9 mouse cellular contexts compared by ENCODE assay signal in genomic region chr6:129236652-129237342, GRCm38 (mm10). TPM values are rescaled to one million over a fixed set of nuclear protein-coding genes. Genes with fewer than 3 reads are reported as not detected.
DNase-seq lines count a peak whose midpoint lies in the region; ATAC-seq and TF ChIP-seq lines count a peak whose summit lies in the region.
"Had no signal": no experiment of that assay in that cellular context is flagged by ENCODE, and none has a peak within 500 bp of the region (broad histone marks: within the 10 kb centered on the region; RNA-seq: fewer than 3 reads in every experiment).

No protein-coding gene starts in this region.

- H3K4me1 ChIP-seq in lung, embryonic 14.5 days (ENCODE audit: insufficient read depth) = no peaks in the 10 kb centered on the region
- peaks cover 30% of the 10 kb centered on the region for H3K4me1 ChIP-seq in thymus, adult 2 months (replicated peaks; ENCODE audit: control insufficient read depth, insufficient read depth, low read length)

- H3K36me3 ChIP-seq in lung, embryonic 14.5 days (ENCODE audit: insufficient read depth) = no peaks in the 10 kb centered on the region
- H3K36me3 ChIP-seq in thymus, adult 2 months (ENCODE audit: control insufficient read depth, insufficient read depth, low read length) = 0 out of 2 replicates have a peak, but pooled peaks cover 4% of the 10 kb centered on the region

- no peak for ATAC-seq in lung, embryonic 14.5 days (ENCODE audit: insufficient read depth)

- H3K27ac ChIP-seq in lung, embryonic 14.5 days (ENCODE audit: low read depth) = 0 out of 2 replicates have a peak overlapping the region, but pooled peaks have one; percentile 82
- H3K27ac ChIP-seq in thymus, adult 2 months (ENCODE audit: control insufficient read depth, insufficient read depth, low read length) = peak overlapping the region; percentile 99

- no peak for TF ChIP-seq POLR2A in thymus, adult 2 months (IDR thresholded peaks at IDR 0.05; ENCODE audit: control insufficient read depth, extremely low read depth, insufficient read depth, low read length, poor library complexity)

- no peak overlapping the region for H3K4me3 ChIP-seq in lung, embryonic 14.5 days (ENCODE audit: low read depth, low read length)
- no peak overlapping the region for H3K4me3 ChIP-seq in thymus, adult 2 months (ENCODE audit: control insufficient read depth, insufficient read depth, low read length)

- TF ChIP-seq CTCF in lung, embryonic 14.5 days (IDR thresholded peaks at IDR 0.05; ENCODE audit: low read depth) = no peak
- no peak for TF ChIP-seq CTCF in thymus, adult 2 months (IDR thresholded peaks at IDR 0.05; ENCODE audit: borderline replicate concordance, control insufficient read depth, extremely low read depth, insufficient read depth, low read length, poor library complexity)

- no peaks in the 10 kb centered on the region for H3K27me3 ChIP-seq in lung, embryonic 14.5 days (ENCODE audit: insufficient read depth, low read length)
- no peaks in the 10 kb centered on the region for H3K27me3 ChIP-seq in thymus, adult 2 months (ENCODE audit: control insufficient read depth, insufficient read depth, low read length)

- peak overlapping the region; percentile 56 for H3K4me2 ChIP-seq in lung, embryonic 14.5 days

- H3K9me3 ChIP-seq in lung, embryonic 14.5 days (ENCODE audit: low read depth, low read length) = no peaks in the 10 kb centered on the region

- 0 out of 2 replicates have a peak overlapping the region, but pooled peaks have one; percentile 49 for H3K9ac ChIP-seq in lung, embryonic 14.5 days

- DNase-seq in kidney, adult 11 months = peak; percentile 56
- no peak for DNase-seq in kidney, postnatal 4 days
- DNase-seq in gonadal fat pad, adult 2 months (ENCODE audit: low read depth) = peak; percentile 96
- DNase-seq in lung, embryonic 14.5 days = no peak
- peak; percentile 72 for DNase-seq in thymus, adult 2 months
- DNase-seq in right cerebral cortex, postnatal 36 days (ENCODE audit: low spot score in 2 of 2) = no peak
- DNase-seq in ovary, adult 18-20 months (ENCODE audit: low spot score) = no peak
- DNase-seq in adrenal gland, postnatal 14 days = no peak

- WGBS in lung, embryonic 14.5 days = 83% methylated on average over 2 of the region's 2 CpGs
- 31% methylated on average over 2 of the region's 2 CpGs for WGBS in thymus, adult 2 months

RNA-seq across cellular contexts. Expression of gene Cd69, which starts 38.4 kb away (rescaled TPM):
- 0.16 and 0.47 TPM in 2 replicates for polyA plus RNA-seq in gonadal fat pad, adult 2 months (2012; rRNA removed)
- not detected in 2 replicates for polyA plus RNA-seq in lung, embryonic 14.5 days (2014; fragmentation: Nextera tagmentation; extraction: Ambion mirVana)
- 18.0 and 22.0 TPM in 2 replicates for polyA plus RNA-seq in thymus, adult 2 months (2012; rRNA removed)
- 0.56 and 4.0 TPM in 2 replicates for total RNA-seq in adrenal gland, postnatal 14 days (2021)
- polyA plus RNA-seq: brain, embryonic 14.5 days had no signal

RNA-seq across cellular contexts. Expression of gene Clec2d, which starts 56.4 kb away (rescaled TPM):
- 56.0 and 78.2 TPM in 2 replicates for polyA plus RNA-seq in gonadal fat pad, adult 2 months (2012; rRNA removed)
- 0.51 and 0.59 TPM in 2 replicates for polyA plus RNA-seq in lung, embryonic 14.5 days (2014; fragmentation: Nextera tagmentation; extraction: Ambion mirVana)
- polyA plus RNA-seq in thymus, adult 2 months (2012; rRNA removed) = 43.1 and 91.5 TPM in 2 replicates
- total RNA-seq in adrenal gland, postnatal 14 days (2021) = 86.4 and 109 TPM in 2 replicates

Comparison
In these comparisons a context has a peak if more than half of its experiments do, and no peak if none do; other contexts are left out.
1. DNase-seq: peak in kidney, adult 11 months (single experiment), gonadal fat pad, adult 2 months (single experiment) and thymus, adult 2 months (single experiment); none in kidney, postnatal 4 days (0 of 2), lung, embryonic 14.5 days (single experiment), right cerebral cortex, postnatal 36 days (0 of 2), ovary, adult 18-20 months (single experiment) and adrenal gland, postnatal 14 days (single experiment).
2. RNA of gene Cd69, which starts 38.4 kb away (polyA plus RNA-seq): 18.0 to 22.0 TPM in thymus, adult 2 months; 0.16 to 0.47 TPM in gonadal fat pad, adult 2 months and not detected in lung, embryonic 14.5 days; every median in the first group is over 10 times any median in the second.
3. RNA of gene Clec2d, which starts 56.4 kb away (polyA plus RNA-seq): 43.1 to 91.5 TPM in thymus, adult 2 months and 56.0 to 78.2 TPM in gonadal fat pad, adult 2 months; 0.51 to 0.59 TPM in lung, embryonic 14.5 days; every median in the first group is over 10 times any median in the second.